Mouse (Mus musculus): Measurements from ENCODE around the gene Prep. TPM values are rescaled to one million over a fixed set of nuclear protein-coding genes. Genes with fewer than 3 reads are reported as not detected.

The Prep gene
- polyA plus RNA-seq, 1 experiment from 2014 or later: 22.8 TPM

GRCm38 (mm10) chr10:45139910-45140309 is 72.9 kb downstream of the Prep start:
- Histone ChIP-seq H3K27ac (ENCODE audit: low read depth, low read length) (no peak overlapping the region), H3K4me2 (replicated peaks; ENCODE audit: low read depth, low read length) (no peak overlapping the region), H3K9me3 (ENCODE audit: control insufficient read depth, low read length) (no peaks in the 10 kb centered on the region), H3K36me3 (ENCODE audit: control insufficient read depth, insufficient read depth, low read length) (no peaks in the 10 kb centered on the region), H3K4me1 (replicated peaks; ENCODE audit: control insufficient read depth, insufficient read depth, low read length) (no peaks in the 10 kb centered on the region), H3K27me3 (ENCODE audit: control insufficient read depth, insufficient read depth, low read length) (no peaks in the 10 kb centered on the region), H3K4me3 (ENCODE audit: low read depth, low read length) (no peak overlapping the region), H3K9ac (ENCODE audit: low read depth, low read length) (no peak overlapping the region)
- no peak for DNase-seq (ENCODE audit: low spot score)
- ATAC-seq (ENCODE audit: low FRiP score): no peak
- WGBS: 60% methylated on average over 4 of the region's 4 CpGs

- Histone ChIP-seq H3K27me3 (ENCODE audit: control insufficient read depth, insufficient read depth, low read length) (no peaks in the 10 kb centered on the region), H3K4me2 (replicated peaks; ENCODE audit: low read depth, low read length) (no peak overlapping the region), H3K9me3 (ENCODE audit: control insufficient read depth, low read length) (no peaks in the 10 kb centered on the region), H3K4me3 (ENCODE audit: low read depth, low read length) (no peak overlapping the region), H3K36me3 (ENCODE audit: control insufficient read depth, insufficient read depth, low read length) (no peaks in the 10 kb centered on the region), H3K4me1 (replicated peaks; ENCODE audit: control insufficient read depth, insufficient read depth, low read length) (no peaks in the 10 kb centered on the region), H3K9ac (ENCODE audit: low read depth, low read length) (no peak overlapping the region), H3K27ac (ENCODE audit: low read depth, low read length) (no peak overlapping the region)
- DNase-seq (ENCODE audit: low spot score) (no peak), ATAC-seq (ENCODE audit: low FRiP score) (no peak)
- WGBS: 91% methylated on average over 7 of the region's 7 CpGs
These were observed 73.6 kb downstream of the Prep start for GRCm38 (mm10) chr10:45140474-45141212.

- Histone ChIP-seq H3K36me3 (ENCODE audit: control insufficient read depth, insufficient read depth, low read length) (no peaks in the 10 kb centered on the region), H3K9ac (ENCODE audit: low read depth, low read length) (no peak overlapping the region), H3K4me2 (replicated peaks; ENCODE audit: low read depth, low read length) (no peak overlapping the region), H3K27ac (ENCODE audit: low read depth, low read length) (no peak overlapping the region), H3K4me3 (ENCODE audit: low read depth, low read length) (no peak overlapping the region), H3K9me3 (ENCODE audit: control insufficient read depth, low read length) (no peaks in the 10 kb centered on the region), H3K27me3 (ENCODE audit: control insufficient read depth, insufficient read depth, low read length) (no peaks in the 10 kb centered on the region), H3K4me1 (replicated peaks; ENCODE audit: control insufficient read depth, insufficient read depth, low read length) (peaks cover 2% of the 10 kb centered on the region; the same call in 1 of the 2 replicates)
- no peak for DNase-seq (ENCODE audit: low spot score)
- WGBS: 72% methylated on average over 5 of the region's 5 CpGs
- no peak for ATAC-seq (ENCODE audit: low FRiP score)
These were observed 75.4 kb downstream of the Prep start for GRCm38 (mm10) chr10:45142359-45142758.

GRCm38 (mm10) chr10:45144038-45144817 is 77.2 kb downstream of the Prep start:
- 91% methylated on average over 6 of the region's 6 CpGs for WGBS
- no peak for ATAC-seq (ENCODE audit: low FRiP score)
- DNase-seq (ENCODE audit: low spot score): no peak

GRCm38 (mm10) chr10:45146821-45147220 is 79.8 kb downstream of the Prep start:
- Histone ChIP-seq H3K9ac (ENCODE audit: low read depth, low read length) (peak overlapping the region; percentile 19; the same call in 1 of the 2 replicates), H3K27ac (ENCODE audit: low read depth, low read length) (peak overlapping the region; percentile 72), H3K27me3 (ENCODE audit: control insufficient read depth, insufficient read depth, low read length) (no peaks in the 10 kb centered on the region), H3K4me3 (ENCODE audit: low read depth, low read length) (no peak overlapping the region), H3K4me1 (replicated peaks; ENCODE audit: control insufficient read depth, insufficient read depth, low read length) (peaks cover 2% of the 10 kb centered on the region; the same call in 1 of the 2 replicates), H3K9me3 (ENCODE audit: control insufficient read depth, low read length) (no peaks in the 10 kb centered on the region), H3K36me3 (ENCODE audit: control insufficient read depth, insufficient read depth, low read length) (peaks cover 2% of the 10 kb centered on the region; the same call in 1 of the 2 replicates), H3K4me2 (replicated peaks; ENCODE audit: low read depth, low read length) (no peak overlapping the region)
- peak; percentile 18; the same call in 1 of the 2 replicates for ATAC-seq (ENCODE audit: low FRiP score)
- peak; percentile 29 for DNase-seq (ENCODE audit: low spot score)
- WGBS: 22% methylated on average over 6 of the region's 6 CpGs

More at GRCm38 (mm10) chr10:45144038-45144817, 77.2 kb downstream of the Prep start:
- Histone ChIP-seq H3K36me3 (ENCODE audit: control insufficient read depth, insufficient read depth, low read length) (no peaks in the 10 kb centered on the region), H3K4me3 (ENCODE audit: low read depth, low read length) (no peak overlapping the region), H3K9ac (ENCODE audit: low read depth, low read length) (no peak overlapping the region), H3K4me1 (replicated peaks; ENCODE audit: control insufficient read depth, insufficient read depth, low read length) (peaks cover 2% of the 10 kb centered on the region; the same call in 1 of the 2 replicates), H3K27ac (ENCODE audit: low read depth, low read length) (no peak overlapping the region), H3K9me3 (ENCODE audit: control insufficient read depth, low read length) (no peaks in the 10 kb centered on the region), H3K27me3 (ENCODE audit: control insufficient read depth, insufficient read depth, low read length) (no peaks in the 10 kb centered on the region), H3K4me2 (replicated peaks; ENCODE audit: low read depth, low read length) (no peak overlapping the region)

GRCm38 (mm10) chr10:45151137-45151536 is 84.1 kb downstream of the Prep start:
- Histone ChIP-seq H3K9me3 (ENCODE audit: control insufficient read depth, low read length) (no peaks in the 10 kb centered on the region), H3K4me2 (replicated peaks; ENCODE audit: low read depth, low read length) (no peak overlapping the region), H3K4me3 (ENCODE audit: low read depth, low read length) (no peak overlapping the region), H3K4me1 (replicated peaks; ENCODE audit: control insufficient read depth, insufficient read depth, low read length) (peaks cover 2% of the 10 kb centered on the region; the same call in 1 of the 2 replicates), H3K9ac (ENCODE audit: low read depth, low read length) (no peak overlapping the region), H3K36me3 (ENCODE audit: control insufficient read depth, insufficient read depth, low read length) (peaks cover 9% of the 10 kb centered on the region; the same call in 1 of the 2 replicates), H3K27me3 (ENCODE audit: control insufficient read depth, insufficient read depth, low read length) (no peaks in the 10 kb centered on the region), H3K27ac (ENCODE audit: low read depth, low read length) (no peak overlapping the region)
- ATAC-seq (ENCODE audit: low FRiP score) (peak; percentile 57; the same call in 1 of the 2 replicates), DNase-seq (ENCODE audit: low spot score) (peak; percentile 49)
- 49% methylated on average over 5 of the region's 5 CpGs for WGBS

GRCm38 (mm10) chr10:45151771-45152692 is 85.0 kb downstream of the Prep start:
- no peak overlapping the region for H3K9ac ChIP-seq (ENCODE audit: low read depth, low read length)
- no peaks in the 10 kb centered on the region for H3K27me3 ChIP-seq (ENCODE audit: control insufficient read depth, insufficient read depth, low read length)
- WGBS: 93% methylated on average over 12 of the region's 12 CpGs
- H3K4me2 ChIP-seq (replicated peaks; ENCODE audit: low read depth, low read length): no peak overlapping the region
- H3K27ac ChIP-seq (ENCODE audit: low read depth, low read length): no peak overlapping the region
- no peak for DNase-seq (ENCODE audit: low spot score)
- H3K4me3 ChIP-seq (ENCODE audit: low read depth, low read length): no peak overlapping the region
- no peak for ATAC-seq (ENCODE audit: low FRiP score)
- no peaks in the 10 kb centered on the region for H3K9me3 ChIP-seq (ENCODE audit: control insufficient read depth, low read length)
- peaks cover 9% of the 10 kb centered on the region; the same call in 1 of the 2 replicates for H3K36me3 ChIP-seq (ENCODE audit: control insufficient read depth, insufficient read depth, low read length)
- H3K4me1 ChIP-seq (replicated peaks; ENCODE audit: control insufficient read depth, insufficient read depth, low read length): no peaks in the 10 kb centered on the region; the same call in 1 of the 2 replicates

GRCm38 (mm10) chr10:45154557-45155060 is 87.6 kb downstream of the Prep start:
- Histone ChIP-seq H3K27me3 (ENCODE audit: control insufficient read depth, insufficient read depth, low read length) (no peaks in the 10 kb centered on the region), H3K4me3 (ENCODE audit: low read depth, low read length) (no peak overlapping the region), H3K4me2 (replicated peaks; ENCODE audit: low read depth, low read length) (no peak overlapping the region), H3K36me3 (ENCODE audit: control insufficient read depth, insufficient read depth, low read length) (peaks cover 12% of the 10 kb centered on the region; the same call in 1 of the 2 replicates), H3K27ac (ENCODE audit: low read depth, low read length) (no peak overlapping the region), H3K9me3 (ENCODE audit: control insufficient read depth, low read length) (no peaks in the 10 kb centered on the region), H3K9ac (ENCODE audit: low read depth, low read length) (no peak overlapping the region), H3K4me1 (replicated peaks; ENCODE audit: control insufficient read depth, insufficient read depth, low read length) (no peaks in the 10 kb centered on the region; the same call in 1 of the 2 replicates)
- 95% methylated on average over 14 of the region's 14 CpGs for WGBS
- ATAC-seq (ENCODE audit: low FRiP score): no peak
- DNase-seq (ENCODE audit: low spot score): no peak
